Mouse (Mus musculus): ENCODE results near the gene Nudt15. TPM values are rescaled to one million over a fixed set of nuclear protein-coding genes. Genes with fewer than 3 reads are reported as not detected.

The Nudt15 gene
- polyA plus RNA-seq, 1 experiment from 2014 or later, result 8.5 TPM

GRCm38 (mm10) chr14:73506283-73506682 lies 41.8 kb downstream of the Nudt15 start:
- Histone ChIP-seq H3K9me3 (no peaks in the 10 kb centered on the region), H3K4me3 (no peak overlapping the region)
- 57% methylated on average over 8 of the region's 8 CpGs for WGBS

GRCm38 (mm10) chr14:73503237-73503933 lies 44.7 kb downstream of the Nudt15 start:
- no peaks in the 10 kb centered on the region for H3K36me3 ChIP-seq
- H3K9ac ChIP-seq (replicated peaks), result no peak overlapping the region
- H3K27ac ChIP-seq (replicated peaks), result peak overlapping the region; percentile 83
- no peak overlapping the region for H3K4me2 ChIP-seq (replicated peaks)
- ATAC-seq (replicated peaks), result peak; percentile 81; the same call in 1 of the 2 replicates
- peaks cover 24% of the 10 kb centered on the region for H3K4me1 ChIP-seq
- no peak overlapping the region for H3K4me3 ChIP-seq
- H3K27me3 ChIP-seq, result no peaks in the 10 kb centered on the region
- WGBS, result 31% methylated on average over 13 of the region's 13 CpGs
- H3K9me3 ChIP-seq, result no peaks in the 10 kb centered on the region

More at GRCm38 (mm10) chr14:73506283-73506682, 41.8 kb downstream of the Nudt15 start:
- ATAC-seq (replicated peaks), result no peak
- Histone ChIP-seq H3K9ac (replicated peaks) (no peak overlapping the region), H3K4me2 (replicated peaks) (no peak overlapping the region), H3K36me3 (no peaks in the 10 kb centered on the region), H3K27ac (replicated peaks) (no peak overlapping the region), H3K27me3 (no peaks in the 10 kb centered on the region), H3K4me1 (peaks cover 34% of the 10 kb centered on the region)

GRCm38 (mm10) chr14:73502591-73503184 lies 45.4 kb downstream of the Nudt15 start:
- Histone ChIP-seq H3K9me3 (no peaks in the 10 kb centered on the region), H3K9ac (replicated peaks) (no peak overlapping the region), H3K4me1 (peaks cover 24% of the 10 kb centered on the region), H3K27me3 (no peaks in the 10 kb centered on the region), H3K36me3 (no peaks in the 10 kb centered on the region), H3K4me2 (replicated peaks) (no peak overlapping the region), H3K27ac (replicated peaks) (peak overlapping the region; percentile 83), H3K4me3 (no peak overlapping the region)
- WGBS, result 16% methylated on average over 7 of the region's 7 CpGs
- ATAC-seq (replicated peaks), result peak; percentile 69

GRCm38 (mm10) chr14:73501721-73502120 lies 46.3 kb downstream of the Nudt15 start:
- H3K27me3 ChIP-seq, result no peaks in the 10 kb centered on the region
- no peaks in the 10 kb centered on the region for H3K9me3 ChIP-seq
- H3K27ac ChIP-seq (replicated peaks), result peak overlapping the region; percentile 83
- WGBS, result 69% methylated on average over 6 of the region's 6 CpGs
- ATAC-seq (replicated peaks), result no peak
- H3K36me3 ChIP-seq, result no peaks in the 10 kb centered on the region
- H3K9ac ChIP-seq (replicated peaks), result no peak overlapping the region
- no peak overlapping the region for H3K4me2 ChIP-seq (replicated peaks)
- H3K4me1 ChIP-seq, result peaks cover 24% of the 10 kb centered on the region
- no peak overlapping the region for H3K4me3 ChIP-seq

- WGBS, result 86% methylated on average over 9 of the region's 9 CpGs
- no peak for ATAC-seq (replicated peaks)
Measured at GRCm38 (mm10) chr14:73501283-73501682, 46.8 kb downstream of the Nudt15 start.

GRCm38 (mm10) chr14:73495753-73496152 lies 52.3 kb downstream of the Nudt15 start:
- H3K36me3 ChIP-seq, result no peaks in the 10 kb centered on the region
- 80% methylated on average over 7 of the region's 7 CpGs for WGBS
- ATAC-seq (replicated peaks), result no peak
- no peak overlapping the region for H3K4me2 ChIP-seq (replicated peaks)
- H3K27me3 ChIP-seq, result no peaks in the 10 kb centered on the region
- H3K4me3 ChIP-seq, result no peak overlapping the region
- H3K27ac ChIP-seq (replicated peaks), result no peak overlapping the region
- no peaks in the 10 kb centered on the region; the same call in 1 of the 2 replicates for H3K9me3 ChIP-seq
- H3K9ac ChIP-seq (replicated peaks), result no peak overlapping the region
- no peaks in the 10 kb centered on the region for H3K4me1 ChIP-seq

More at GRCm38 (mm10) chr14:73501283-73501682, 46.8 kb downstream of the Nudt15 start:
- Histone ChIP-seq H3K36me3 (no peaks in the 10 kb centered on the region), H3K27ac (replicated peaks) (peak overlapping the region; percentile 83; the same call in 1 of the 2 replicates), H3K27me3 (no peaks in the 10 kb centered on the region), H3K4me3 (no peak overlapping the region), H3K4me1 (peaks cover 24% of the 10 kb centered on the region), H3K9ac (replicated peaks) (no peak overlapping the region), H3K4me2 (replicated peaks) (no peak overlapping the region), H3K9me3 (no peaks in the 10 kb centered on the region)

GRCm38 (mm10) chr14:73494122-73494521 lies 53.9 kb downstream of the Nudt15 start:
- Histone ChIP-seq H3K4me2 (replicated peaks) (no peak overlapping the region), H3K27me3 (no peaks in the 10 kb centered on the region), H3K4me3 (no peak overlapping the region), H3K9me3 (no peaks in the 10 kb centered on the region; the same call in 1 of the 2 replicates), H3K36me3 (no peaks in the 10 kb centered on the region), H3K9ac (replicated peaks) (no peak overlapping the region), H3K27ac (replicated peaks) (no peak overlapping the region), H3K4me1 (no peaks in the 10 kb centered on the region)
- WGBS, result 77% methylated on average over 6 of the region's 6 CpGs
- no peak for ATAC-seq (replicated peaks)

GRCm38 (mm10) chr14:73493356-73493755 lies 54.7 kb downstream of the Nudt15 start:
- WGBS, result 97% methylated on average over 6 of the region's 6 CpGs
- H3K4me1 ChIP-seq, result no peaks in the 10 kb centered on the region
- no peaks in the 10 kb centered on the region; the same call in 1 of the 2 replicates for H3K9me3 ChIP-seq
- no peak overlapping the region for H3K27ac ChIP-seq (replicated peaks)
- H3K4me2 ChIP-seq (replicated peaks), result no peak overlapping the region
- H3K4me3 ChIP-seq, result no peak overlapping the region
- no peaks in the 10 kb centered on the region for H3K36me3 ChIP-seq
- no peak overlapping the region for H3K9ac ChIP-seq (replicated peaks)
- ATAC-seq (replicated peaks), result no peak
- H3K27me3 ChIP-seq, result no peaks in the 10 kb centered on the region

- Histone ChIP-seq H3K9me3 (no peaks in the 10 kb centered on the region), H3K4me1 (no peaks in the 10 kb centered on the region), H3K27me3 (no peaks in the 10 kb centered on the region), H3K27ac (replicated peaks) (no peak overlapping the region), H3K9ac (replicated peaks) (no peak overlapping the region), H3K4me2 (replicated peaks) (no peak overlapping the region), H3K4me3 (no peak overlapping the region), H3K36me3 (no peaks in the 10 kb centered on the region)
- no peak for ATAC-seq (replicated peaks)
- 80% methylated on average over 5 of the region's 5 CpGs for WGBS
Measured at GRCm38 (mm10) chr14:73486641-73487040, 61.4 kb downstream of the Nudt15 start.

- H3K27me3 ChIP-seq, result no peaks in the 10 kb centered on the region
- no peak for ATAC-seq (replicated peaks)
- H3K4me3 ChIP-seq, result no peak overlapping the region
- no peak overlapping the region for H3K27ac ChIP-seq (replicated peaks)
- no peak overlapping the region for H3K4me2 ChIP-seq (replicated peaks)
- H3K36me3 ChIP-seq, result no peaks in the 10 kb centered on the region
- H3K9ac ChIP-seq (replicated peaks), result no peak overlapping the region
- 68% methylated on average over 3 of the region's 3 CpGs for WGBS
- no peaks in the 10 kb centered on the region for H3K4me1 ChIP-seq
- H3K9me3 ChIP-seq, result no peaks in the 10 kb centered on the region
Measured at GRCm38 (mm10) chr14:73484366-73485110, 63.5 kb downstream of the Nudt15 start.

- WGBS, result 74% methylated on average over 5 of the region's 5 CpGs
- Histone ChIP-seq H3K4me3 (no peak overlapping the region), H3K9me3 (no peaks in the 10 kb centered on the region), H3K27me3 (no peaks in the 10 kb centered on the region), H3K4me2 (replicated peaks) (no peak overlapping the region), H3K36me3 (no peaks in the 10 kb centered on the region), H3K9ac (replicated peaks) (no peak overlapping the region), H3K27ac (replicated peaks) (no peak overlapping the region), H3K4me1 (no peaks in the 10 kb centered on the region)
- no peak for ATAC-seq (replicated peaks)
Measured at GRCm38 (mm10) chr14:73483516-73484229, 64.4 kb downstream of the Nudt15 start.

- Histone ChIP-seq H3K4me1 (peaks cover 14% of the 10 kb centered on the region), H3K4me2 (replicated peaks) (no peak overlapping the region), H3K9me3 (no peaks in the 10 kb centered on the region), H3K9ac (replicated peaks) (no peak overlapping the region), H3K27me3 (no peaks in the 10 kb centered on the region), H3K27ac (replicated peaks) (no peak overlapping the region), H3K4me3 (no peak overlapping the region), H3K36me3 (no peaks in the 10 kb centered on the region)
- no peak for ATAC-seq (replicated peaks)
- 9% methylated on average over 1 of the region's 1 CpGs for WGBS
Measured at GRCm38 (mm10) chr14:73479771-73480170, 68.3 kb downstream of the Nudt15 start.

Measured in forebrain, embryonic 15.5 days (tissue).